Mouse (Mus musculus): ENCODE measurements at regions not wholly inside any gene's neighbourhood (a gene's known extent, or its start where the extent isn't known, plus 50 kb on each side); places are given as distances from the start of the nearest gene placed in this dataset.
A peak's percentile ranks its signal among the peaks of the same experiment; 100 is the strongest.

GRCm38 (mm10) chr11:104038271-104038800 is 71.8 kb downstream of the Arf2 start:
- WGBS: 75% methylated on average over 6 of the region's 6 CpGs
- ATAC-seq (replicated peaks; ENCODE audit: low FRiP score) (no peak), DNase-seq (ENCODE audit: low spot score) (no peak)
- Histone ChIP-seq H3K4me1 (replicated peaks; ENCODE audit: control insufficient read depth, insufficient read depth, low read length) (no peaks in the 10 kb centered on the region), H3K4me3 (ENCODE audit: low read depth, low read length) (no peak overlapping the region), H3K9ac (ENCODE audit: low read length) (no peak overlapping the region), H3K36me3 (ENCODE audit: control insufficient read depth, insufficient read depth, low read length) (no peaks in the 10 kb centered on the region), H3K27me3 (ENCODE audit: control insufficient read depth, insufficient read depth, low read length) (no peaks in the 10 kb centered on the region), H3K27ac (ENCODE audit: low read depth, low read length) (no peak overlapping the region), H3K4me2 (ENCODE audit: low read depth, low read length, severe bottlenecking) (no peak overlapping the region), H3K9me3 (ENCODE audit: control insufficient read depth, low read length) (no peaks in the 10 kb centered on the region)

GRCm38 (mm10) chr11:104045216-104045615 is 78.7 kb downstream of the Arf2 start:
- H3K4me2 ChIP-seq (ENCODE audit: low read depth, low read length, severe bottlenecking): no peak overlapping the region
- no peaks in the 10 kb centered on the region for H3K36me3 ChIP-seq (ENCODE audit: control insufficient read depth, insufficient read depth, low read length)
- H3K27me3 ChIP-seq (ENCODE audit: control insufficient read depth, insufficient read depth, low read length): no peaks in the 10 kb centered on the region
- DNase-seq (ENCODE audit: low spot score) (no peak), ATAC-seq (replicated peaks; ENCODE audit: low FRiP score) (no peak)
- no peaks in the 10 kb centered on the region for H3K9me3 ChIP-seq (ENCODE audit: control insufficient read depth, low read length)
- H3K4me1 ChIP-seq (replicated peaks; ENCODE audit: control insufficient read depth, insufficient read depth, low read length): no peaks in the 10 kb centered on the region
- H3K4me3 ChIP-seq (ENCODE audit: low read depth, low read length): no peak overlapping the region
- 94% methylated on average over 4 of the region's 4 CpGs for WGBS
- no peak overlapping the region for H3K9ac ChIP-seq (ENCODE audit: low read length)
- H3K27ac ChIP-seq (ENCODE audit: low read depth, low read length): no peak overlapping the region

DNA sequence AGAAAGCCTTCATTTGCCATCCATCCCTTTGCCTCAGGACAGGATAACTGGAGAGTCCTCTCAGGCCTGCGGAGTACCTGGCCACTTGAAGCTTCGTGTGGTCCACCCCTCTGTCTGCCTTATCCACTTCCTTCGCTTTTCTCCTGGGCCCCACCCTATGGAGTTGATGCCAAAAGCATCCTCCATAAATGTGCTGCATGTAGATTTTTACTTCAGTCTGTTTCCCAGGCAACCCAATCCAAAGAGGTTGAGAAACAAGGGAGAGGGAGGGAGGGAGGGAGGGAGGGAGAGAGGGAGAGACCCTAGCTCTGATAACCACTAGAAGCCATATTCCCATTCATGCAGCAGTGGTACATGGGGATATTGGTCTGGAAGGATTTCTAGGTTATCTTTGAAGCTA is 80.7 kb upstream of the Crhr1 start:
- 88% methylated on average over 3 of the region's 3 CpGs for WGBS
- H3K4me1 ChIP-seq (replicated peaks; ENCODE audit: control insufficient read depth, insufficient read depth, low read length): no peaks in the 10 kb centered on the region
- H3K36me3 ChIP-seq (ENCODE audit: control insufficient read depth, insufficient read depth, low read length): no peaks in the 10 kb centered on the region
- H3K27ac ChIP-seq (ENCODE audit: low read depth, low read length): no peak overlapping the region
- no peak overlapping the region for H3K9ac ChIP-seq (ENCODE audit: low read length)
- H3K4me3 ChIP-seq (ENCODE audit: low read depth, low read length): no peak overlapping the region
- DNase-seq (ENCODE audit: low spot score): no peak
- ATAC-seq (replicated peaks; ENCODE audit: low FRiP score): no peak
- H3K4me2 ChIP-seq (ENCODE audit: low read depth, low read length, severe bottlenecking): no peak overlapping the region
- H3K9me3 ChIP-seq (ENCODE audit: control insufficient read depth, low read length): no peaks in the 10 kb centered on the region
- H3K27me3 ChIP-seq (ENCODE audit: control insufficient read depth, insufficient read depth, low read length): no peaks in the 10 kb centered on the region

GRCm38 (mm10) chr11:104053242-104053641 is 79.4 kb upstream of the Crhr1 start:
- peak; percentile 79 for DNase-seq (ENCODE audit: low spot score)
- Histone ChIP-seq H3K9me3 (ENCODE audit: control insufficient read depth, low read length) (no peaks in the 10 kb centered on the region), H3K4me3 (ENCODE audit: low read depth, low read length) (no peak overlapping the region), H3K27me3 (ENCODE audit: control insufficient read depth, insufficient read depth, low read length) (no peaks in the 10 kb centered on the region), H3K9ac (ENCODE audit: low read length) (no peak overlapping the region), H3K27ac (ENCODE audit: low read depth, low read length) (no peak overlapping the region), H3K4me1 (replicated peaks; ENCODE audit: control insufficient read depth, insufficient read depth, low read length) (no peaks in the 10 kb centered on the region), H3K36me3 (ENCODE audit: control insufficient read depth, insufficient read depth, low read length) (no peaks in the 10 kb centered on the region), H3K4me2 (ENCODE audit: low read depth, low read length, severe bottlenecking) (no peak overlapping the region)
- no peak for ATAC-seq (replicated peaks; ENCODE audit: low FRiP score)
- 13% methylated on average over 7 of the region's 7 CpGs for WGBS

DNA sequence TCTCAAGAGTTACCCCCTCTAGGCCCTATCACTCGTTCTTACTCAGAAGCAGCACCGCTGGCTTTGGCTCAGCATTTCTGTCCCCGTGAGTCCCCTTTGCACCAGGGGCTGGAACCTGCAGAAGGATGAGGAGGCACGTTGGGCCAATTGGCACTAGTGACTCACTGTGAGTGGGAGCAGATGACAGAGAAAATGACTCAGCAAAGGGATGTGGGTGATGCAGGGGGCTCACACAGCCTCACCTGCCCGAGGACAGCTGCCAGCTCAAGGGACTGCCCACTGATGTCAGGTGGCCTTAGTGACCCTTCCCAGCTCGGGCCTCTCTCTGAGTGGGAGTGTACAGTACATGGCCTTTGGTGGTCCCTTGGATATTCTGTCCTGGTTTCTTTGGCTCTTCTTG is 76.7 kb upstream of the Crhr1 start:
- Histone ChIP-seq H3K4me3 (ENCODE audit: low read depth, low read length) (no peak overlapping the region), H3K36me3 (ENCODE audit: control insufficient read depth, insufficient read depth, low read length) (no peaks in the 10 kb centered on the region), H3K4me1 (replicated peaks; ENCODE audit: control insufficient read depth, insufficient read depth, low read length) (no peaks in the 10 kb centered on the region), H3K27me3 (ENCODE audit: control insufficient read depth, insufficient read depth, low read length) (no peaks in the 10 kb centered on the region), H3K9me3 (ENCODE audit: control insufficient read depth, low read length) (no peaks in the 10 kb centered on the region), H3K9ac (ENCODE audit: low read length) (no peak overlapping the region), H3K27ac (ENCODE audit: low read depth, low read length) (no peak overlapping the region), H3K4me2 (ENCODE audit: low read depth, low read length, severe bottlenecking) (no peak overlapping the region)
- DNase-seq (ENCODE audit: low spot score) (no peak), ATAC-seq (replicated peaks; ENCODE audit: low FRiP score) (no peak)
- WGBS: 86% methylated on average over 6 of the region's 6 CpGs

DNA sequence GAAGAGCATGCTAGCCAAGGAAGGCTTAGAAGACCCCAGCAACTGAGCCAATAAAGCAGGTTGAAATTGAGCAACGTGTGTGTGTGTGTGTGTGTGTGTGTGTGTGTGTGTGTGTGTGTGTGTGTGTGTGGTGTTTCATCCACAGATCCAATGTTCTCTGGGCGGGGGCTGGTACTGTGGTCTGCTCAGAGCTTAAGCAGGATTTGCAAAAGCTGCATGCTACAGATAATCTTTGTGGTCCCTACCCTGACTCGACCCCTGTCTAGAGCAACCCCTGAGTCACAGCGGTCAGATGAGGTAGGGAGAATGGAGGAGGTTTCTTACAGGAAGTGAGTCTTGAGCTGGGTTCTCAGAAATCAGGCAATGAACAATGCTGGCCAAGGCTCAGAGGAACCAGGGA is 75.6 kb upstream of the Crhr1 start:
- Histone ChIP-seq H3K4me3 (ENCODE audit: low read depth, low read length) (no peak overlapping the region), H3K9ac (ENCODE audit: low read length) (no peak overlapping the region), H3K27me3 (ENCODE audit: control insufficient read depth, insufficient read depth, low read length) (no peaks in the 10 kb centered on the region), H3K4me1 (replicated peaks; ENCODE audit: control insufficient read depth, insufficient read depth, low read length) (no peaks in the 10 kb centered on the region), H3K27ac (ENCODE audit: low read depth, low read length) (no peak overlapping the region), H3K36me3 (ENCODE audit: control insufficient read depth, insufficient read depth, low read length) (no peaks in the 10 kb centered on the region), H3K4me2 (ENCODE audit: low read depth, low read length, severe bottlenecking) (no peak overlapping the region), H3K9me3 (ENCODE audit: control insufficient read depth, low read length) (no peaks in the 10 kb centered on the region)
- ATAC-seq (replicated peaks; ENCODE audit: low FRiP score) (no peak), DNase-seq (ENCODE audit: low spot score) (no peak)
- WGBS: 63% methylated on average over 4 of the region's 4 CpGs

GRCm38 (mm10) chr11:104058600-104058999 is 74.1 kb upstream of the Crhr1 start:
- Histone ChIP-seq H3K9me3 (ENCODE audit: control insufficient read depth, low read length) (no peaks in the 10 kb centered on the region), H3K27me3 (ENCODE audit: control insufficient read depth, insufficient read depth, low read length) (no peaks in the 10 kb centered on the region), H3K9ac (ENCODE audit: low read length) (no peak overlapping the region), H3K4me3 (ENCODE audit: low read depth, low read length) (no peak overlapping the region), H3K4me2 (ENCODE audit: low read depth, low read length, severe bottlenecking) (no peak overlapping the region), H3K27ac (ENCODE audit: low read depth, low read length) (no peak overlapping the region), H3K4me1 (replicated peaks; ENCODE audit: control insufficient read depth, insufficient read depth, low read length) (no peaks in the 10 kb centered on the region), H3K36me3 (ENCODE audit: control insufficient read depth, insufficient read depth, low read length) (no peaks in the 10 kb centered on the region)
- DNase-seq (ENCODE audit: low spot score) (no peak), ATAC-seq (replicated peaks; ENCODE audit: low FRiP score) (no peak)
- WGBS: 79% methylated on average over 6 of the region's 6 CpGs

DNA sequence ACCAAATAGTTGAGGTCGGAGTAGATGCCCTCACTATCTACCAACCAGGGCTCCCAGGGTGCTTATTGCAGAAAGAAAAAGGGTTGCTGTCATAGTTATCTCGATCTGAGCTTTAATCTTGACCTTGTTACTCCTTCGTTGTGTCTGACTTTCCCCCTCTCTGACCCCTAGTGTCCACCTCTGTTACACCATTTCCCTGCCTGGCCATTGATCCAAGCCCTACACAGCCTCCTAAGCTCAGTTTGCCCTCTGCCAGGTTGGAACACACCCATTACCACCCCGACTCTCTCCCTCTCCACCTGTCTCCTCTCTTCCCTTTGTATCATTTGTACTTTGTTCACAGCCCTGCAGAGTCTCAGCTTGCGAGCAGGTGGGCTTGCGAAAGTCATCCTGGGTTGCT is 73.6 kb upstream of the Crhr1 start:
- Histone ChIP-seq H3K4me1 (replicated peaks; ENCODE audit: control insufficient read depth, insufficient read depth, low read length) (no peaks in the 10 kb centered on the region), H3K9ac (ENCODE audit: low read length) (no peak overlapping the region), H3K9me3 (ENCODE audit: control insufficient read depth, low read length) (no peaks in the 10 kb centered on the region), H3K27me3 (ENCODE audit: control insufficient read depth, insufficient read depth, low read length) (no peaks in the 10 kb centered on the region), H3K4me3 (ENCODE audit: low read depth, low read length) (no peak overlapping the region), H3K4me2 (ENCODE audit: low read depth, low read length, severe bottlenecking) (no peak overlapping the region), H3K36me3 (ENCODE audit: control insufficient read depth, insufficient read depth, low read length) (no peaks in the 10 kb centered on the region), H3K27ac (ENCODE audit: low read depth, low read length) (no peak overlapping the region)
- WGBS: 74% methylated on average over 6 of the region's 6 CpGs
- DNase-seq (ENCODE audit: low spot score) (no peak), ATAC-seq (replicated peaks; ENCODE audit: low FRiP score) (no peak)

GRCm38 (mm10) chr11:104061361-104061760 is 71.3 kb upstream of the Crhr1 start:
- H3K4me1 ChIP-seq (replicated peaks; ENCODE audit: control insufficient read depth, insufficient read depth, low read length): no peaks in the 10 kb centered on the region
- no peak overlapping the region for H3K9ac ChIP-seq (ENCODE audit: low read length)
- DNase-seq (ENCODE audit: low spot score): no peak
- no peaks in the 10 kb centered on the region for H3K36me3 ChIP-seq (ENCODE audit: control insufficient read depth, insufficient read depth, low read length)
- WGBS: 85% methylated on average over 6 of the region's 6 CpGs
- no peak overlapping the region for H3K27ac ChIP-seq (ENCODE audit: low read depth, low read length)
- ATAC-seq (replicated peaks; ENCODE audit: low FRiP score): no peak
- H3K9me3 ChIP-seq (ENCODE audit: control insufficient read depth, low read length): no peaks in the 10 kb centered on the region
- H3K4me2 ChIP-seq (ENCODE audit: low read depth, low read length, severe bottlenecking): no peak overlapping the region
- H3K4me3 ChIP-seq (ENCODE audit: low read depth, low read length): no peak overlapping the region
- H3K27me3 ChIP-seq (ENCODE audit: control insufficient read depth, insufficient read depth, low read length): no peaks in the 10 kb centered on the region
